Mouse (Mus musculus) liver, adult 2 months (tissue): ENCODE measurements around the gene Catip. TPM values are rescaled to one million over a fixed set of nuclear protein-coding genes. Genes with fewer than 3 reads are reported as not detected.
"Not testable (repeated sequence)": the region's sequence is repeated elsewhere in the genome, so short reads cannot be mapped to it uniquely, and the experiment has no call there.

Experiments
- DNase-seq: peaks from one replicate; pipeline ENCODE4 v3.0.0-alpha.2; 2011; ENCODE audit warnings: low read depth, low spot score; ENCODE audit errors: extremely low read depth
- H3K27ac ChIP-seq: fragments of 200-500 bp; replicated peaks from 2 replicates; pipeline ENCODE4 v1.5.1; 2012; ENCODE audit warnings: low read depth, mild to moderate bottlenecking, control low read depth, inconsistent platforms, low read length; ENCODE audit not compliant: insufficient read depth
- H3K27me3 ChIP-seq: fragments of 200-500 bp; 2 replicates; pipeline ENCODE4 v1.6.1; 2012; ENCODE audit warnings: mild to moderate bottlenecking, moderate library complexity, low read length, inconsistent platforms; ENCODE audit not compliant: control insufficient read depth, insufficient read depth
- H3K36me3 ChIP-seq: fragments of 200-500 bp; 2 replicates; pipeline ENCODE4 v1.6.1; 2012; ENCODE audit warnings: low read length, inconsistent platforms; ENCODE audit not compliant: control insufficient read depth, insufficient read depth
- H3K4me1 ChIP-seq: fragments of 200-500 bp; 2 replicates; pipeline ENCODE4 v1.6.1; 2011; ENCODE audit warnings: low read length; ENCODE audit not compliant: control insufficient read depth, insufficient read depth
- H3K4me3 ChIP-seq: fragments of 200-500 bp; 2 replicates; pipeline ENCODE4 v1.5.1; 2011; ENCODE audit warnings: low read depth, mild to moderate bottlenecking, control low read depth, low read length, moderate library complexity; ENCODE audit not compliant: insufficient read depth
- H3K79me2 ChIP-seq: fragments of 200-500 bp; 2 replicates; pipeline ENCODE4 v1.6.1; 2012; ENCODE audit warnings: inconsistent platforms, mild to moderate bottlenecking, low read length, moderate library complexity; ENCODE audit not compliant: control insufficient read depth, insufficient read depth
- H3K9ac ChIP-seq: fragments of 200-500 bp; 2 replicates; pipeline ENCODE4 v1.6.1; 2012; ENCODE audit warnings: low read depth, mild to moderate bottlenecking, control low read depth, inconsistent platforms, low read length
- CTCF ChIP-seq: fragments of 200-500 bp; IDR thresholded peaks from 2 replicates; pipeline ENCODE4 v1.5.1; 2011; ENCODE audit warnings: low read depth, low read length, control low read depth
- POLR2A ChIP-seq: fragments of 200-500 bp; IDR thresholded peaks from 2 replicates; pipeline ENCODE4 v1.6.1; 2011; ENCODE audit warnings: low read length, control low read depth; ENCODE audit not compliant: insufficient read depth; ENCODE audit errors: extremely low read depth
- WGBS: fragments of 180-500 bp; shearing (Covaris S2); methylation state at CpG from one replicate; pipeline ENCODE4 v1.1.7; 2018; 5-methylcytosine and 5-hydroxymethylcytosine counted together
- polyA plus RNA-seq: library from polyadenylated mRNA; depleted of rRNA; stranded (reverse); fragments of >200 nt; gene quantifications from 2 replicates; pipeline ENCODE4 v1.2.3, GENCODE M21; 2012; rRNA removed
- total RNA-seq: library from RNA; depleted of rRNA; stranded (reverse); fragments of >200 nt; gene quantifications from 2 replicates; pipeline ENCODE4 v1.2.3, GENCODE M21; 2014; rRNA removed

Gene Catip
- total RNA-seq (0.09 TPM in 1 of 2 replicates, not detected in the other), polyA plus RNA-seq (0.09 TPM in 1 of 2 replicates, not detected in the other)

DNA sequence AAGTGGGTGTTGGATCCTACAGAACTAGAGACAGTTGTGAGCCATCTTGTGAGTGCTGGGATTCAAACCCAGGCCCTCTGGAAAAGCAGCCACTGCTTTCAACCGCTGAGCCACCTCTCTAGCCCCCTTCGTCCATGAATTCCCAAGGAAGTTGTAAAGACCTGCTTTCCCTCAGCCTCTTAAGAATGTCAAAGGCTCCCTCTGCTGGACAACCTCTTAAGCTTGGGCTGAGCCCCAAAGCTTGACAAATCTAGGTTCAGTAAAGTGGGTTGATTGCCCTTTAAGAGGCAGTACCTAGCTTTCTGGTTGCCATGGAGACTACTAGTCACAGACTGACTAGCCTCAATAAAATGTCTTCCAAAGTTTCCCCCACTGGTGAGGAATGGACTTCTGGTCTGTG is at the start of gene Catip:
Gene Catip, plus strand, starts transcription at position 297 of the 400 bp plus-strand sequence.
- Histone ChIP-seq H3K36me3 (no peaks in the 10 kb centered on the region), H3K4me3 (no peak within 1 kb of the TSS), H3K27ac (no peak within 1 kb of the TSS), H3K27me3 (no peaks in the 10 kb centered on the region), H3K9ac (no peak within 1 kb of the TSS), H3K4me1 (no peaks in the 10 kb centered on the region), H3K79me2 (no peaks in the 10 kb centered on the region)
- TF ChIP-seq POLR2A (no peak), CTCF (peak; percentile 66)
- DNase-seq: peak; percentile 85
- 5% methylated on average over 2 of the region's 2 CpGs for WGBS

DNA sequence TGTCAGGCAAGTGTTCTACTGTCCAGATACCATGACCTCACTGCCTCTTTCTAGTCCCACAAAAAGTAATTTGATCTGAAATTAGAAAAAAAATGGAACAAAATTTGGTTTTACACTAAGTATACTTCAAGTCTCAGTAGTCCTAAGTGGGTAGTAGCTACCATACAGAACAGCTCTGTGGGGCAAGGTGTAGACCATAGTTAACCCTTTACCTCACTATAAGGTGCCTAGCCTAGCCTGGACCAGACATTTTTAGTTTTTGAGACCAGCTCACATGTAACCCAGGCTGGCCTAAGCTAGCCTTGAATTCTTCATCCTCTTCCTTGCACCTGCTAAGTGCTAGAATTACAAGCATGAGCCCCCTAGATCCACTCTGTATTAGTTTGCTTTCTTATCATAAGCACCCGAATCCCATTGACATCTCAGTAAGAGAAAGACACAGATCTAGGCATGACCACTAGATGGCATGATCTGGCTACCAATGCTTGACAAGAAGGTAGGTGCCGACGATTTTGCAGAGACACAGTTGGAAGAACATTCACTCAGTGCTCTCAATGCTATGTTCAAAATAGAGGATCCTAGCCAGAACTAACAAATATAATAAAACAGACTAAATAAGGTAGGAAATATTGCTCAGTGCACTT is 48.7 kb upstream of the Catip start:
- peak; percentile 84 for DNase-seq
- Histone ChIP-seq H3K79me2 (no peaks in the 10 kb centered on the region), H3K36me3 (no peaks in the 10 kb centered on the region), H3K27ac (no peak overlapping the region), H3K4me1 (no peaks in the 10 kb centered on the region; the same call in 1 of the 2 replicates), H3K9ac (no peak overlapping the region), H3K4me3 (no peak overlapping the region), H3K27me3 (no peaks in the 10 kb centered on the region)
- 2% methylated on average over 3 of the region's 3 CpGs for WGBS
- TF ChIP-seq CTCF (peak; percentile 54), POLR2A (no peak)

DNA sequence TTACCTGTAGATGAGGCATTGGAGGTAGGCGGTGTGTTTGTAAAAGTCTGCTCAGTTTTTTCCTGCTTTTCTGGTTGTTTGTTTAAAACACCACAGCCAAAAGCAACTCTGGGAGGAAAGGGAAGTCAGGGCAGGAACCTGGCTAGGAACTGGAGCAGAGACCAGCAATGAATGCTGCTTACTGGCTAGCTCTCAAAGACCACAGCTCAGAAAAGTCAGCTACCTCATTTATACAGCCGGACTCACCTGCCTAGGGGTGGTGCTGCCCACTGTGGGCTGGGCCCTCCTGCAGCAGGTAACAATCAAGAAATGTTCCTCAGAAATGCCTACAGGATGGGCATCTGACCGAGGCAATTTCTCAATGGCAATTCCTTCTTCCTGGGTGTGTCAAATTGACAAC is 47.1 kb upstream of the Catip start:
- 84% methylated on average over 3 of the region's 3 CpGs for WGBS
- no peak overlapping the region for H3K27ac ChIP-seq

DNA sequence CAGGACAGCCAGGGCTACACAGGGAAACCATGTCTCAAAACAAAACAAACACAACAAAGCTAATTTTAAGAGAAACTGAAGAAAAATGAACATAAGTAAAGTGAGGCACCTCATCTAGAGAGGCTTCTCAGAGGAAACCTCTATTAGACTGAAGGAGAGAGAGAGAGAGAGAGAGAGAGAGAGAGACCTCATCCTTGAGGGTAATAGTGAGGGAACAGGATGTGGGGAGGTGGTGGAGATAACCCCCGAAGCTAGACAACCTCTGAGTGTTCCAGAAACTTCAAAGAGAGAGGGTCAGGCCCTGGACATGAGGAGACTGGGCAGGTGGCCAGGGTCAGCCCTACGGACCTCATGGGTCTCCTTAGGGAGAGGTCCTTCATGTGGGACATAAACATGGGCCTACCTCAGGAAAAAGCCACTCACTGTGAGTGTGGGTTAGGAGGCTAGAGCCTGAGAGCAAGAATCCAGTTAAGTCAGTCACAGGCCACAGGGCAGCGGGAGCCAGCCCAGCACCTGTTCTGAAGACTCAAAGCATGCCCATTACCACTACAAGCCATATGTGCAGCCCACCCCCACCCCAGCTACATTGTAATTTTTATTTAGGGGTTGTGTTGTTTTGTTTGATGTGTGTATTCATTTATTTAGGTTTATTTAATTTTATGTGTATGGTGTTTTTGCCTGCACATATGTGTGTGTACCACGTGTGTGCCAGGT is 45.6 kb upstream of the Catip start:
- no peaks in the 10 kb centered on the region for H3K27me3 ChIP-seq
- no peak overlapping the region for H3K27ac ChIP-seq
- H3K4me1 ChIP-seq: peaks cover 6% of the 10 kb centered on the region; the same call in 1 of the 2 replicates
- DNase-seq: no peak
- WGBS: 76% methylated on average over 4 of the region's 4 CpGs
- no peak overlapping the region for H3K4me3 ChIP-seq
- no peaks in the 10 kb centered on the region for H3K79me2 ChIP-seq
- no peaks in the 10 kb centered on the region for H3K36me3 ChIP-seq
- H3K9ac ChIP-seq: no peak overlapping the region
- TF ChIP-seq CTCF: no peak
- no peak for TF ChIP-seq POLR2A

More for the DNA sequence above, 47.1 kb upstream of the Catip start:
- Histone ChIP-seq H3K9ac (no peak overlapping the region), H3K79me2 (no peaks in the 10 kb centered on the region), H3K4me1 (peaks cover 6% of the 10 kb centered on the region; the same call in 1 of the 2 replicates), H3K4me3 (no peak overlapping the region), H3K36me3 (no peaks in the 10 kb centered on the region), H3K27me3 (no peaks in the 10 kb centered on the region)
- no peak for DNase-seq
- no peak for TF ChIP-seq POLR2A
- TF ChIP-seq CTCF: no peak

DNA sequence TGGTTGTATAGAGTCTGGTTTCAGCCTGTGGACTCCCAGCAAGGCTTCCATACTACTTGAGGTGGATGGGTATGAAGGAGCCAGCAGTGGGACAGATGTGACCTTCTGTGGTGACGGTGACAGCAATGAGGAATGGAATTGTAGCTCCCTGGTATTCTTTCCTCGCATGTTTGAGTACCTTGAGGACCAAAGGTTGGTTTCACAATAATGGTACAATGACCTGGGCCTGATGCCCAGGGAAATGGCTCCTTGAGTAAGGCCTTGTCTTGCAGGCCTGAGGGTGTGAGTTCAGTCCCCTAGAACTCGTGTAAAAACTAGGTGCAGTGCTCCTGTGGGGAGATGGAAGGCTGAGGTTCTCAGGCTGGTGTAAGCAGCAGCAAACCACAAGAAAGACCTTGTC is 43.2 kb upstream of the Catip start:
- Histone ChIP-seq H3K27ac (no peak overlapping the region), H3K27me3 (no peaks in the 10 kb centered on the region), H3K9ac (no peak overlapping the region), H3K4me1 (peaks cover 6% of the 10 kb centered on the region; the same call in 1 of the 2 replicates), H3K4me3 (no peak overlapping the region), H3K36me3 (no peaks in the 10 kb centered on the region), H3K79me2 (no peaks in the 10 kb centered on the region)
- no peak for TF ChIP-seq POLR2A
- no peak for TF ChIP-seq CTCF
- peak; percentile 51 for DNase-seq
- WGBS: 21% methylated on average over 3 of the region's 3 CpGs

DNA sequence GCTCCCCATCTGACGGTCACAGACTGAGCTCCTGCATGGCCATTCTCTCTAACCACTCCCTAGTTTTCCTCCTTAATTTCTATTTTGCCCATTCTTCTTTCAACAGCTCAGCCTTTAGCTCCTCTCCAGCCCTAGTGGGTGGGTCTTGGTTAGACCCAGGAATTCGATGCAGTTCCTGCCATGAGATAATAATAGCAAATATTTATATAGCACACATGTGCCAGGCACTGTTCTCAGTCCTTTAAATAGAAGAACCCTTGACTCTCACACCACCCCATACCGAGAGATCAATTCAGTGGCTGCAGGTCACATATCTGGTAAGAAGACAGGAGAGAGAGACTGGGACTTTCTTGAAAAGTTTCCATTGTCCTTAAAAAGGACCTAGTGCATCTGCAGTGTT is 40.5 kb upstream of the Catip start:
- no peak for DNase-seq
- H3K4me3 ChIP-seq: no peak overlapping the region
- WGBS: 50% methylated on average over 3 of the region's 3 CpGs
- H3K27me3 ChIP-seq: no peaks in the 10 kb centered on the region
- no peaks in the 10 kb centered on the region for H3K79me2 ChIP-seq
- no peaks in the 10 kb centered on the region for H3K36me3 ChIP-seq
- H3K27ac ChIP-seq: no peak overlapping the region
- no peak for TF ChIP-seq CTCF
- no peak for TF ChIP-seq POLR2A
- H3K4me1 ChIP-seq: peaks cover 6% of the 10 kb centered on the region; the same call in 1 of the 2 replicates
- H3K9ac ChIP-seq: no peak overlapping the region

DNA sequence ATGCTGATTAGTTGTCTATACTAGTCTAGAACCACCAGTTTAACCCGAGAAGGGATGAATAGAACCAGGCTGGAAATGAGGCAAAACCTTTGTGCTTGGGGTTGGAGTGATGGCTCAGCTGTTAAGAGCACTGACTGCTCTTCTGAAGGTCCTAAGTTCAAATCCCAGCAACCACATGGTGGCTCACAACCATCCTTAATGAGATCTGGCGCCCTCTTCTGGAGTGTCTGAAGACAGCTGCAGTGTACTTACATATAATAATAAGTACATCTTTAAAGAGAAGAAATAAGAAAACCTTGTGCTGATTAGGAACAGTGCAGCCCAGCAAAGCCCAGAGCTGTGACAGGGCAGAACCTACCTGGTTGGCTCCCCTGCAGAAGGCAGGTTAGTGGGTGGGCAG is 35.0 kb upstream of the Catip start:
- not testable (repeated sequence) for H3K79me2 ChIP-seq, H3K27ac ChIP-seq, H3K9ac ChIP-seq, H3K4me3 ChIP-seq, H3K36me3 ChIP-seq, H3K27me3 ChIP-seq, H3K4me1 ChIP-seq, DNase-seq
- 97% methylated on average over 2 of the region's 2 CpGs for WGBS
